Mouse (Mus musculus): ENCODE measurements around the gene Scarf1. TPM values are rescaled to one million over a fixed set of nuclear protein-coding genes. Genes with fewer than 3 reads are reported as not detected.

The Scarf1 gene
- polyA plus RNA-seq, 1 experiment from 2014 or later, result 4.6 TPM

DNA sequence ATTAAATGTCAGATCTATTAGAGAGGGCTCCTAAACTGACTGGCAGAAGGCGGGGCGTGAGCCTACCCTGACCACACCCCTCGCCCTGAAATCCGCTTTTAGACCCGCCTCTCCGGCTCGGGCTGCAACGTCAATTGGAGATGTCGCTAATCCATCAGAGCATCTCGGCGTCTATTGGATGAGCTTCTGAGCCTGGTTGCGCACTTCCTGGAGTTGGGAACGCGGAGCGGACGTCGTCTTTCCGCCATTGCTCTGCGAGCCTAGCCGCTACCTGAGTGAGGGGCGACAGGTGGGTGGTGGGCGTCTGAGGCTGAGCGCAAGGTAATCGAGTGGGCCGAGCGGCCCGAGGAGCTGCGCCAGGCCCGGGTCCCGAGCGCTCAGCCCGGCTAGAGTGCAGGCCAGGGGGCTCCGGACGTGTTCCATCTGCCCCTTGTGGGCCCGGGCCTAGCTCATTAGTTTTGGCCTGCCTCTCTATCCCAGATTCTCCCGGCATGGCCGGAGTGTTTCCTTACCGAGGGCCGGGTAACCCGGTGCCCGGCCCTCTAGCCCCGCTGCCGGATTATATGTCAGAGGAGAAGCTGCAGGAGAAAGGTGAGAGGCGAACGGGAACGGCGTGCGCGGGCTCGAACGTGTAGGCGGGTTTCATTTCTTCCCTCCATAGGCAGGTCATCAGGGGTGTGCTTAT lies 26.6 kb upstream of the Scarf1 start, which contains the start of gene Prpf8:
Gene Prpf8, plus strand, starts transcription at position 216 of the 685 bp plus-strand sequence.
- Histone ChIP-seq H3K27me3 (replicated peaks) (no peaks in the 10 kb centered on the region), H3K9ac (peak within 1 kb of the TSS; percentile 71), H3K4me2 (peak within 1 kb of the TSS; percentile 74), H3K27ac (peak within 1 kb of the TSS; percentile 65), H3K36me3 (replicated peaks) (peaks cover 22% of the 10 kb centered on the region), H3K4me3 (peak within 1 kb of the TSS; percentile 52), H3K4me1 (peaks cover 14% of the 10 kb centered on the region), H3K9me3 (no peaks in the 10 kb centered on the region)
- WGBS, result under 1% methylated on average over 52 of the region's 52 CpGs
- peak; percentile 100 for ATAC-seq (replicated peaks)

GRCm38 (mm10) chr11:75487496-75487895 lies 25.8 kb upstream of the Scarf1 start:
- Histone ChIP-seq H3K9me3 (no peaks in the 10 kb centered on the region), H3K27me3 (replicated peaks) (no peaks in the 10 kb centered on the region), H3K9ac (peak overlapping the region; percentile 71), H3K4me3 (peak overlapping the region; percentile 52), H3K27ac (no peak overlapping the region), H3K36me3 (replicated peaks) (peaks cover 30% of the 10 kb centered on the region), H3K4me1 (peaks cover 14% of the 10 kb centered on the region), H3K4me2 (peak overlapping the region; percentile 74)
- ATAC-seq (replicated peaks), result no peak
- 53% methylated on average over 6 of the region's 6 CpGs for WGBS

DNA sequence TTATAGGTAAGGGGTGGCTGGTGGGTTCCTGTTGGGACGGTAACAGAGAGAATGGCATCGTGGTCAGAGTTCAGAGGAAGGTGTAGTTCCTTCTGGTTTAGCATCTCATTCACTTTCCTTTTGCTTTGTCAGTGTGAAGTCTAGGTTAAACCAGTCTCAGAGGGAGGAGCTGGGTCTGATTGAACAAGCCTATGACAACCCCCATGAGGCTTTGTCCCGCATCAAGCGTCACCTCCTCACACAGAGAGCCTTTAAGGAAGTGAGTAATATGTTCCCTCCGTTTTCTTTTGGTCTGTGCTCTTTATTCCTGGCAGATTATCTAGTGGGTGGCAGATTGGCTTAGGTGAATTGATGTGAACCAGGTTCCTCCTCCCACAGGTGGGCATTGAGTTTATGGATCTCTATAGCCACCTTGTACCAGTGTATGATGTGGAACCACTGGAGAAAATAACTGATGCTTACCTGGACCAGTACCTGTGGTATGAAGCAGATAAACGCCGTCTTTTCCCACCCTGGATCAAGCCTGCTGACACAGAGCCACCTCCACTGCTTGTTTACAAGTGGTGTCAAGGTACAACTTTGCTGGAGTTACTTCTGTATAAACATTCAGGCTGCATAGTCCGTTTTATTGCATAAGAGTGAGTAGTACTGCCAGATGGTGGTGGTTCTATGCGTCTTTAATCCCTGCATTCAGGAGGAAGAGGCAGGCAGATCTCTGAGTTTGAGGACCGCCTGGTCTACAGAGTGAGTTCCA lies 18.9 kb upstream of the Scarf1 start:
- 96% methylated on average over 10 of the region's 10 CpGs for WGBS
- no peak for ATAC-seq (replicated peaks)

DNA sequence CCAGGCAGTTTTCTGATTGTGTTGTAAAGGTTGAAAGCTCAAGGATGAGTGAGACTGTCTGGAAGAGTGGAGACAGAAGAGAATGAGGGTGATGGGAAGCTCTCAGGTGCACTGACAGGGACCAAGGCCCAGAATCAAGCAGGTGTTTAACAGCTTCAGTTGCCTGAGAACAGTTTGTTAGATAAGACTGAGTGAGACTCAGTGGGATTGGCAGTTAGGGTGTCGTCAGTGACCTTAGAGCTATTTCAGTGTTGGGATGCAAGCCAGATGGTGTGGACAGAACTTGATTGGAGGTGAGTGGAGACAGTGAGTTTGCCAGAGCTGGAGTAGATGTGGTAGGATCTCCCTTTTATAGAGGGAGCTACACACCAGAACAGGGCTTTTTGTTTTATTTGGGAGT lies 15.2 kb upstream of the Scarf1 start:
- Histone ChIP-seq H3K36me3 (replicated peaks) (peaks cover 97% of the 10 kb centered on the region), H3K27me3 (replicated peaks) (no peaks in the 10 kb centered on the region), H3K4me3 (no peak overlapping the region), H3K4me2 (no peak overlapping the region), H3K27ac (no peak overlapping the region), H3K9ac (no peak overlapping the region), H3K4me1 (no peaks in the 10 kb centered on the region), H3K9me3 (no peaks in the 10 kb centered on the region)
- ATAC-seq (replicated peaks), result no peak
- 97% methylated on average over 1 of the region's 1 CpGs for WGBS

More for the DNA sequence above, 18.9 kb upstream of the Scarf1 start:
- no peak overlapping the region for H3K27ac ChIP-seq
- no peaks in the 10 kb centered on the region for H3K9me3 ChIP-seq
- no peaks in the 10 kb centered on the region for H3K4me1 ChIP-seq
- H3K27me3 ChIP-seq (replicated peaks), result no peaks in the 10 kb centered on the region
- H3K4me3 ChIP-seq, result no peak overlapping the region
- no peak overlapping the region for H3K4me2 ChIP-seq
- peaks cover 95% of the 10 kb centered on the region for H3K36me3 ChIP-seq (replicated peaks)
- H3K9ac ChIP-seq, result no peak overlapping the region

- no peak for ATAC-seq (replicated peaks)
- H3K4me2 ChIP-seq, result no peak overlapping the region
- WGBS, result 98% methylated on average over 4 of the region's 4 CpGs
- peaks cover 51% of the 10 kb centered on the region for H3K36me3 ChIP-seq (replicated peaks)
- H3K27ac ChIP-seq, result no peak overlapping the region
- H3K9me3 ChIP-seq, result no peaks in the 10 kb centered on the region
- H3K9ac ChIP-seq, result no peak overlapping the region
- H3K4me3 ChIP-seq, result no peak overlapping the region
- no peaks in the 10 kb centered on the region for H3K27me3 ChIP-seq (replicated peaks)
- H3K4me1 ChIP-seq, result peaks cover 13% of the 10 kb centered on the region
Observed at GRCm38 (mm10) chr11:75508162-75508561, 5.2 kb upstream of the Scarf1 start.

DNA sequence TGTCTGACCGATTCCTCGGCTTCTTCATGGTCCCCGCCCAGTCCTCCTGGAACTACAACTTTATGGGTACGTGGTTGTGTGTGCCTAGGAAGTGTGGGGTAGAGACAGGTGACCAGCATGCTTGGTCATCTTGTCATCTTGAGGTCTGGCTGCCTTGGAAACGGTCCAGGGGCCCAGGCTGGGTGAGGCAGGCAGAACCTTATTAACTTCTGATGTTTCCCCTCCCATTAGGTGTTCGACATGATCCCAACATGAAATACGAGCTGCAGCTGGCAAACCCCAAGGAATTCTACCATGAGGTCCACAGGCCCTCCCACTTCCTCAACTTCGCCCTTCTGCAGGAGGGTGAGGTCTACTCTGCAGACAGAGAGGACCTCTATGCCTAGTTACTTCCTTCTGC lies 4.4 kb upstream of the Scarf1 start:
- Histone ChIP-seq H3K9me3 (no peaks in the 10 kb centered on the region), H3K9ac (no peak overlapping the region), H3K4me3 (no peak overlapping the region), H3K36me3 (replicated peaks) (peaks cover 45% of the 10 kb centered on the region), H3K27ac (no peak overlapping the region), H3K27me3 (replicated peaks) (no peaks in the 10 kb centered on the region), H3K4me2 (no peak overlapping the region), H3K4me1 (peaks cover 13% of the 10 kb centered on the region)
- no peak for ATAC-seq (replicated peaks)
- 79% methylated on average over 8 of the region's 8 CpGs for WGBS

DNA sequence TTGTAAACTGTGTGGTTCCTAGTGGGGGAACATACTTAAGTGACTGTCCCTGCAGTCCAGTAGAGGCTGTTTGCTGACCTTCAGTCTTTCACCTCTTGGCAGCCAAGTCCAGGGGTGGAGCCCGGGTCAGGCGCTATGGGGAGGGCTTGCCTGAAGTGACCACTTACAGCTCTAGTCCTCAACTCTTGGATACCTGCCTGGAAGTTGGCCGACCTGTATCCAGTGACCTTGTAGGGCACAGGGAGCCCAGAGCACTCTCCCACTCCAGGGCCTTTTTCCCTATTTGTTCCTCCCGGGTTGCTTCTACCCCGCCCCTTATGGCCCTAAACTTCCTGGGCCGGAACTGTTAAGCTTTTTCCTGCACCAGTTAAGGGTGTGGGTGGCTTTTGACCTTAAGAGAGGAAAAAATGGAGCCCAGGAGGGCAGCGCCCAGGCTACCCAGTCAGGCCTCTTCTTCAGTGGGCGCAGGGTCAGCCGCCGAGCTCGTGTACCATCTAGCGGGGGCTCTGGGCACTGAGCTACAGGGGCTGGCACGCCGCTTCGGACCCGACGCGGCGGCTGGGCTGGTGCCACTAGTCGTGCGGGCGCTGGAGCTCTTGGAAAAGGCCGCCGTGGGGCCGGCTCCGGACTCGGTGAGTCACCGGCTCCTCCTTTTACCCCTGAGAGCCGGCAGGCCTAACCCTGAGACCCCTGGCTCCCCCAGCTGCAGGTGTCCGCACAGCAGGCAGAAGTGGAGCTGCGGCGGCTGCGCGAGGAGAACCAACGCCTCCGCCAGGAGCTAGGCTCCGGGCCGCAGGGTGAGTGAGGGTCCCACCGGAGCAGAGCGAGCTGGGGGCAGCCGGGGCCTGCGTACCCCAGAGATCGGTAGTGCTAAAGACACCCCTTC lies 3.4 kb upstream of the Scarf1 start, which contains the start of gene Rilp:
Gene Rilp, plus strand, starts transcription at position 354 of the 886 bp plus-strand sequence.
- H3K36me3 ChIP-seq (replicated peaks), result peaks cover 37% of the 10 kb centered on the region
- no peaks in the 10 kb centered on the region for H3K9me3 ChIP-seq
- peak; percentile 81 for ATAC-seq (replicated peaks)
- peak within 1 kb of the TSS; percentile 62 for H3K9ac ChIP-seq
- no peaks in the 10 kb centered on the region for H3K27me3 ChIP-seq (replicated peaks)
- peaks cover 13% of the 10 kb centered on the region for H3K4me1 ChIP-seq
- peak within 1 kb of the TSS; percentile 54 for H3K4me3 ChIP-seq
- H3K4me2 ChIP-seq, result peak within 1 kb of the TSS; percentile 93
- 2% methylated on average over 43 of the region's 43 CpGs for WGBS
- peak within 1 kb of the TSS; percentile 76 for H3K27ac ChIP-seq

GRCm38 (mm10) chr11:75510627-75510993 lies 2.7 kb upstream of the Scarf1 start:
- Histone ChIP-seq H3K27me3 (replicated peaks) (no peaks in the 10 kb centered on the region), H3K27ac (peak overlapping the region; percentile 76), H3K4me2 (peak overlapping the region; percentile 93), H3K36me3 (replicated peaks) (peaks cover 33% of the 10 kb centered on the region), H3K9ac (peak overlapping the region; percentile 62), H3K9me3 (no peaks in the 10 kb centered on the region), H3K4me1 (peaks cover 13% of the 10 kb centered on the region), H3K4me3 (peak overlapping the region; percentile 54)
- 2% methylated on average over 24 of the region's 24 CpGs for WGBS
- peak; percentile 92 for ATAC-seq (replicated peaks)

DNA sequence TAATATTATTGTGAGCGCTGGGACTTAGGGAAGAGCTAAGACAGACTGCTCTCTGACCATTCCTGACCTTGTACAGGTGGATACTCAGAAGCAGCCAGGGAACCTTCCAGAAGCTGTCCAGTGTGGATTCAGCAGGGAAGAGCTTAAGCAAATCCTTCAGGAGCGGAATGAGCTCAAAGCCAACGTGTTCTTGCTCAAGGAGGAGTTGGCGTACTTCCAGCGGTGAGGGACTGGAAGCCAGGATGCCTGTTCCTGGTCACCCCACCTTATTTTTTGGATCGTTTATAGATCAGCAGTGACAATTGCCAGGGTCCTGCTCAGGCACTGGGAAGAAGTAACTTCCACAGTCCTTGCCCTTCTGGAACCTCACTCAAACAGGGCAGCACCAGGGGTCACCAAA lies 2.1 kb upstream of the Scarf1 start:
- Histone ChIP-seq H3K27me3 (replicated peaks) (no peaks in the 10 kb centered on the region), H3K4me1 (peaks cover 13% of the 10 kb centered on the region), H3K36me3 (replicated peaks) (peaks cover 28% of the 10 kb centered on the region), H3K9me3 (no peaks in the 10 kb centered on the region), H3K4me3 (no peak overlapping the region), H3K9ac (no peak overlapping the region), H3K4me2 (0 out of 2 replicates have a peak overlapping the region, but pooled peaks have one; percentile 93), H3K27ac (no peak overlapping the region)
- WGBS, result 82% methylated on average over 6 of the region's 6 CpGs
- ATAC-seq (replicated peaks), result no peak

GRCm38 (mm10) chr11:75512301-75513018 lies 880 bp upstream of the Scarf1 start:
- no peak overlapping the region for H3K27ac ChIP-seq
- no peak for ATAC-seq (replicated peaks)
- H3K4me2 ChIP-seq, result no peak overlapping the region
- H3K9me3 ChIP-seq, result no peaks in the 10 kb centered on the region
- H3K4me3 ChIP-seq, result no peak overlapping the region
- H3K9ac ChIP-seq, result no peak overlapping the region
- WGBS, result 80% methylated on average over 9 of the region's 9 CpGs
- peaks cover 22% of the 10 kb centered on the region for H3K36me3 ChIP-seq (replicated peaks)
- H3K27me3 ChIP-seq (replicated peaks), result no peaks in the 10 kb centered on the region
- peaks cover 13% of the 10 kb centered on the region for H3K4me1 ChIP-seq

DNA sequence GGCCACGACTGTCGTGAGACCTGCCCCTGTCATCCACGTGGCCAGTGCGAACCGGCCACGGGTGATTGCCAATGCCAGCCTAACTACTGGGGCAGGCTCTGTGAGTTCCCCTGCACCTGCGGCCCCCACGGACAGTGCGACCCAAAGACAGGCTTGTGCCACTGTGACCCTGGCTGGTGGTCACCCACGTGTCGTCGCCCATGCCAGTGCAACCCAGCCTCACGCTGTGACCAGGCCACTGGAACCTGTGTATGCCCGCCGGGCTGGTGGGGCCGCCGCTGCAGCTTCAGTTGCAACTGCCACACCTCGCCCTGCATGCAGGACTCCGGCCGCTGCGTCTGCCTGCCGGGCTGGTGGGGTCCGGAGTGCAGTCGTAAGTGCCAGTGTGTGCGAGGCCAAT lies 1.8 kb downstream of the Scarf1 start:
- Histone ChIP-seq H3K9me3 (no peaks in the 10 kb centered on the region), H3K4me1 (peaks cover 4% of the 10 kb centered on the region), H3K36me3 (replicated peaks) (no peaks in the 10 kb centered on the region), H3K4me3 (no peak overlapping the region), H3K27me3 (replicated peaks) (no peaks in the 10 kb centered on the region), H3K4me2 (no peak overlapping the region), H3K27ac (no peak overlapping the region), H3K9ac (no peak overlapping the region)
- whole genome bisulfite sequencing, result 92% methylated on average over 25 of the region's 25 CpGs
- no peak for ATAC-seq (replicated peaks)

Measured in midbrain, embryonic 15.5 days (tissue).